Mouse (Mus musculus) erythroblast, embryonic 14.5 days (primary cell): Measurements from ENCODE around the gene Pcsk2.

Experiments used
- GATA1 ChIP-seq: IDR thresholded peaks from 2 replicates; pipeline ENCODE4 v1.6.1; 2012; ENCODE audit warnings: low read length, inconsistent platforms, mixed read lengths
- TAL1 ChIP-seq: IDR thresholded peaks from 3 replicates; pipeline ENCODE4 v1.6.1; 2012; ENCODE audit warnings: low read length, inconsistent platforms, mixed read lengths

DNA sequence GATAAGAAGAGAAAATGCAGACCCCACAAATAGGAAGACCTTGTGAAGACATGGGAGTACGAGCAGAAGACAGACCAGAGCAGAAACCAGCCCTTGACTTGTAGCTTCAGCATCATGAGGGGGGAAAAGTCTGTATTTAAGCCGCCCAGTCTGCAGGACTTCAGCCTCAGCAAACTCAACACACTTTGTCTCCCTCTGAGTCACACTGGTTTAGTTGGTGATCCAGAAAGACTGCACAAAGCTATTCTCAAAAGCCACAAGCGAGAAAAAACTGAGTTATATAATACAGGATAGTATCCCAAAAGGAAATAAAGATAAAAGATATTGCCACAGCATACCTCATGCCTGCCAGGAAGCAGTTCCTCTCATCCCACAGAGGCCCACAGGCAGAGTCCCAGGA lies 67.5 kb downstream of the Pcsk2 start:
- no peak for TF ChIP-seq GATA1
- TF ChIP-seq TAL1: no peak
